Mouse (Mus musculus): ENCODE measurements around the gene Wdfy4. TPM values are rescaled to one million over a fixed set of nuclear protein-coding genes. Genes with fewer than 3 reads are reported as not detected.

The Wdfy4 gene
- total and polyA plus RNA-seq, 3 experiments, result under 0.01 TPM; not detected in 2

- no peak for ATAC-seq (ENCODE audit: extremely low read depth, insufficient number of reproducible peaks, low FRiP score, poor library complexity, severe bottlenecking)
- no peaks in the 10 kb centered on the region for H3K27me3 ChIP-seq (ENCODE audit: insufficient read depth, low read length)
- DNase-seq (ENCODE audit: low spot score), result no peak
- no peaks in the 10 kb centered on the region for H3K36me3 ChIP-seq (replicated peaks)
- H3K9me3 ChIP-seq (replicated peaks), result peaks cover 57% of the 10 kb centered on the region
- H3K4me1 ChIP-seq (ENCODE audit: insufficient read depth, low read depth, low read length), result no peaks in the 10 kb centered on the region
- no peak overlapping the region for H3K4me3 ChIP-seq (ENCODE audit: low read depth, low read length)
- TF ChIP-seq POLR2AphosphoS5 (IDR thresholded peaks at IDR 0.05; ENCODE audit: insufficient replicate concordance, low read depth, low read length) (no peak), GATA1 (IDR thresholded peaks at IDR 0.05; ENCODE audit: borderline replicate concordance, low read length) (no peak), GATA2 (IDR thresholded peaks at IDR 0.05; ENCODE audit: borderline replicate concordance, low read depth, low read length) (no peak), CTCF (IDR thresholded peaks at IDR 0.05; ENCODE audit: low read depth, low read length) (no peak), TAL1 (conservative IDR thresholded peaks at IDR 0.05; ENCODE audit: low read depth, low read length) (no peak)
These were observed 103.9 kb downstream of the Wdfy4 start for GRCm38 (mm10) chr14:33081370-33081860.

GRCm38 (mm10) chr14:33078596-33078995, 106.7 kb downstream of the Wdfy4 start:
- no peaks in the 10 kb centered on the region for H3K36me3 ChIP-seq (replicated peaks)
- no peak for TF ChIP-seq CTCF (IDR thresholded peaks at IDR 0.05; ENCODE audit: low read depth, low read length)
- TF ChIP-seq POLR2AphosphoS5 (IDR thresholded peaks at IDR 0.05; ENCODE audit: insufficient replicate concordance, low read depth, low read length), result no peak
- TF ChIP-seq TAL1 (conservative IDR thresholded peaks at IDR 0.05; ENCODE audit: low read depth, low read length), result no peak
- no peak for TF ChIP-seq GATA2 (IDR thresholded peaks at IDR 0.05; ENCODE audit: borderline replicate concordance, low read depth, low read length)
- no peak for TF ChIP-seq GATA1 (IDR thresholded peaks at IDR 0.05; ENCODE audit: borderline replicate concordance, low read length)

GRCm38 (mm10) chr14:33078110-33078509, 107.2 kb downstream of the Wdfy4 start:
- DNase-seq (ENCODE audit: low spot score) (no peak), ATAC-seq (ENCODE audit: extremely low read depth, insufficient number of reproducible peaks, low FRiP score, poor library complexity, severe bottlenecking) (no peak)
- Histone ChIP-seq H3K4me3 (ENCODE audit: low read depth, low read length) (no peak overlapping the region), H3K27me3 (ENCODE audit: insufficient read depth, low read length) (no peaks in the 10 kb centered on the region), H3K36me3 (replicated peaks) (no peaks in the 10 kb centered on the region), H3K9me3 (replicated peaks) (peaks cover 54% of the 10 kb centered on the region), H3K4me1 (ENCODE audit: insufficient read depth, low read depth, low read length) (no peaks in the 10 kb centered on the region)
- TF ChIP-seq GATA1 (IDR thresholded peaks at IDR 0.05; ENCODE audit: borderline replicate concordance, low read length) (no peak), TAL1 (conservative IDR thresholded peaks at IDR 0.05; ENCODE audit: low read depth, low read length) (no peak), GATA2 (IDR thresholded peaks at IDR 0.05; ENCODE audit: borderline replicate concordance, low read depth, low read length) (no peak), CTCF (IDR thresholded peaks at IDR 0.05; ENCODE audit: low read depth, low read length) (no peak), POLR2AphosphoS5 (IDR thresholded peaks at IDR 0.05; ENCODE audit: insufficient replicate concordance, low read depth, low read length) (no peak)

More at GRCm38 (mm10) chr14:33078596-33078995, 106.7 kb downstream of the Wdfy4 start:
- Histone ChIP-seq H3K9me3 (replicated peaks) (peaks cover 56% of the 10 kb centered on the region), H3K4me3 (ENCODE audit: low read depth, low read length) (no peak overlapping the region), H3K27me3 (ENCODE audit: insufficient read depth, low read length) (no peaks in the 10 kb centered on the region), H3K4me1 (ENCODE audit: insufficient read depth, low read depth, low read length) (no peaks in the 10 kb centered on the region)
- no peak for ATAC-seq (ENCODE audit: extremely low read depth, insufficient number of reproducible peaks, low FRiP score, poor library complexity, severe bottlenecking)
- no peak for DNase-seq (ENCODE audit: low spot score)

- Histone ChIP-seq H3K27me3 (ENCODE audit: insufficient read depth, low read length) (no peaks in the 10 kb centered on the region), H3K4me1 (ENCODE audit: insufficient read depth, low read depth, low read length) (no peaks in the 10 kb centered on the region), H3K9me3 (replicated peaks) (peaks cover 52% of the 10 kb centered on the region), H3K4me3 (ENCODE audit: low read depth, low read length) (no peak overlapping the region), H3K36me3 (replicated peaks) (no peaks in the 10 kb centered on the region)
- DNase-seq (ENCODE audit: low spot score) (no peak), ATAC-seq (ENCODE audit: extremely low read depth, insufficient number of reproducible peaks, low FRiP score, poor library complexity, severe bottlenecking) (no peak)
- no peak for TF ChIP-seq POLR2AphosphoS5 (IDR thresholded peaks at IDR 0.05; ENCODE audit: insufficient replicate concordance, low read depth, low read length)
- no peak for TF ChIP-seq GATA1 (IDR thresholded peaks at IDR 0.05; ENCODE audit: borderline replicate concordance, low read length)
- no peak for TF ChIP-seq GATA2 (IDR thresholded peaks at IDR 0.05; ENCODE audit: borderline replicate concordance, low read depth, low read length)
- TF ChIP-seq TAL1 (conservative IDR thresholded peaks at IDR 0.05; ENCODE audit: low read depth, low read length), result no peak
- TF ChIP-seq CTCF (IDR thresholded peaks at IDR 0.05; ENCODE audit: low read depth, low read length), result no peak
These were observed 112.0 kb downstream of the Wdfy4 start for GRCm38 (mm10) chr14:33073355-33073754.

GRCm38 (mm10) chr14:33072351-33072750, 113.0 kb downstream of the Wdfy4 start:
- ATAC-seq (ENCODE audit: extremely low read depth, insufficient number of reproducible peaks, low FRiP score, poor library complexity, severe bottlenecking) (no peak), DNase-seq (ENCODE audit: low spot score) (no peak)
- H3K9me3 ChIP-seq (replicated peaks), result peaks cover 53% of the 10 kb centered on the region
- no peaks in the 10 kb centered on the region for H3K4me1 ChIP-seq (ENCODE audit: insufficient read depth, low read depth, low read length)
- no peak overlapping the region for H3K4me3 ChIP-seq (ENCODE audit: low read depth, low read length)
- no peaks in the 10 kb centered on the region for H3K27me3 ChIP-seq (ENCODE audit: insufficient read depth, low read length)
- no peaks in the 10 kb centered on the region for H3K36me3 ChIP-seq (replicated peaks)
- TF ChIP-seq GATA1 (IDR thresholded peaks at IDR 0.05; ENCODE audit: borderline replicate concordance, low read length), result no peak
- TF ChIP-seq TAL1 (conservative IDR thresholded peaks at IDR 0.05; ENCODE audit: low read depth, low read length), result no peak
- TF ChIP-seq CTCF (IDR thresholded peaks at IDR 0.05; ENCODE audit: low read depth, low read length), result no peak
- no peak for TF ChIP-seq GATA2 (IDR thresholded peaks at IDR 0.05; ENCODE audit: borderline replicate concordance, low read depth, low read length)
- TF ChIP-seq POLR2AphosphoS5 (IDR thresholded peaks at IDR 0.05; ENCODE audit: insufficient replicate concordance, low read depth, low read length), result no peak

- H3K27me3 ChIP-seq (ENCODE audit: insufficient read depth, low read length), result no peaks in the 10 kb centered on the region
- no peaks in the 10 kb centered on the region for H3K36me3 ChIP-seq (replicated peaks)
- peaks cover 50% of the 10 kb centered on the region for H3K9me3 ChIP-seq (replicated peaks)
- no peak overlapping the region for H3K4me3 ChIP-seq (ENCODE audit: low read depth, low read length)
- ATAC-seq (ENCODE audit: extremely low read depth, insufficient number of reproducible peaks, low FRiP score, poor library complexity, severe bottlenecking) (no peak), DNase-seq (ENCODE audit: low spot score) (no peak)
- TF ChIP-seq GATA1 (IDR thresholded peaks at IDR 0.05; ENCODE audit: borderline replicate concordance, low read length) (no peak), TAL1 (conservative IDR thresholded peaks at IDR 0.05; ENCODE audit: low read depth, low read length) (no peak)
- no peaks in the 10 kb centered on the region for H3K4me1 ChIP-seq (ENCODE audit: insufficient read depth, low read depth, low read length)
These were observed 117.6 kb downstream of the Wdfy4 start for GRCm38 (mm10) chr14:33067676-33068075.

All from G1E (cell line).